Mouse (Mus musculus) left cerebral cortex, adult 2 months (tissue): ENCODE results near the gene Dgcr2. TPM values are rescaled to one million over a fixed set of nuclear protein-coding genes. Genes with fewer than 3 reads are reported as not detected.
A peak's percentile ranks its signal among the peaks of the same experiment; 100 is the strongest.

Experiments
- DNase-seq, 2 experiments: peaks; one replicate each; pipeline ENCODE4 v3.0.0; 2021 to 2022; ENCODE audit warnings: low spot score in 2 of 2, mixed read lengths in 1 of 2; ENCODE audit errors: extremely low spot score in 1 of 2
- H3K27ac ChIP-seq: fragments of 200-600 bp; 2 replicates; pipeline ENCODE4 v1.8.1; 2022
- H3K4me3 ChIP-seq: fragments of 200-600 bp; 2 replicates; pipeline ENCODE4 v1.8.1; 2022
- CTCF ChIP-seq: fragments of 200-600 bp; IDR thresholded peaks from 2 replicates; pipeline ENCODE4 v1.8.1; 2022; ENCODE audit warnings: antibody characterized with exemption, mild to moderate bottlenecking, moderate library complexity
- intact Hi-C: fragments of 180-260 bp; cut with DNase I; formaldehyde crosslinking; loops from one replicate; pipeline ENCODE4 v1.15.1; 2025
- total RNA-seq, 2 experiments: library from RNA; stranded (reverse); gene quantifications; 2 replicates each; pipeline ENCODE4 v1.2.3; 2021

The Dgcr2 gene
- total RNA-seq, 2 experiments from 2014 or later: 93.2 to 99.7 TPM

DNA sequence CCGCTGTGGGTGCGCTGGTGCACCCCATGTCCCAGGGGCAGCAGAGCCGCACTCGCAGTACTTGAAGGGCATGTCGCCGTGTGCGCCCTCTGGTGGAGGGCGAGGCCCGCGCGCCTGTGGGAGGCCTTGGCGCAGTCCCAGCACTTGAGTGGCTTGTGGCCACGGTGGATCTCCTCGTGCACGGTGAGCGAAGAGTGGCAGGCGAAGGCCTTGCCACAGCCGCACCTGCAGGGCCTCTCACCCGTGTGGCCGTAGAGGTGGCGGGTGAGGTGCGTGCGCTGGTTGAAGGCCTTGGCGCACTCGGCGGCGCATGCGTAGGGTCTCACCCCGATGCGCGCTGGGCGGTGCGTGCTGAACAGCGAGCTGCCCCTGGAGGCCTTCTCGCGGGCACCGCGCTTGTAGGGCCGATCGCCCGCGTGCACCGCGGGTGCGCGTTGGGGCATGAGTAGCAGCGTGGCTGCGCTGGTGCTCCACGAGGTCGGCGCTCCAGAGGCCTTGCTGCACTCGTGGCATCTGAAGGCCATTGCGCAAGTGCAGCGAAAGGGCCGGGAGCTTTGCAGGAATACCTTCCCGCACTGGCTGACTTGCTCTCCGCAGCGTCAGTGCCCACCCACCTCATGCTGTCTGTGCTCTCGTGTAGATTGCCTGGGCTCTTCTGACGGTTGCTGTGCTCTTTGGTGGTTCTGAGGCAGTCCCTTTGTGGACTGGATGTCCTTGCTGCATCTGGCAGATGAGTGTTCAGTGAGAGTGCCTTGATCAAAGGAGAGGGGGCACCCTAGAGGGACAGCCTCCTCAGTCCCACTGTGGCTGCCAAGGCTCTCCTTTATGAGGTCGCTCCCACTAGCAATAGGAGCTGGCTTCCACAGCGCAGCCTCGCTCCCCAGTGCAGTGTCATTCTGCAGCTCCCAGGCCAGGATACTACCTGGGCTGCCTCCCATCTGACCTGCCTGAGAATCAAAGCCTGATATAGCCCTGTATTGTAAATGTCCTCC, 82.7 kb downstream of the Dgcr2 start:
- peak; percentile 72 for TF ChIP-seq CTCF
- intact Hi-C loops: loop anchor here (10.0 kb wide), 1 partner anchor 261 kb away; no protein-coding TSS in a partner anchor
- H3K27ac ChIP-seq: peak overlapping the region; percentile 19; the same call in 1 of the 2 replicates
- H3K4me3 ChIP-seq: peak overlapping the region; percentile 48
- DNase-seq: peak; percentile 54 to 66

DNA sequence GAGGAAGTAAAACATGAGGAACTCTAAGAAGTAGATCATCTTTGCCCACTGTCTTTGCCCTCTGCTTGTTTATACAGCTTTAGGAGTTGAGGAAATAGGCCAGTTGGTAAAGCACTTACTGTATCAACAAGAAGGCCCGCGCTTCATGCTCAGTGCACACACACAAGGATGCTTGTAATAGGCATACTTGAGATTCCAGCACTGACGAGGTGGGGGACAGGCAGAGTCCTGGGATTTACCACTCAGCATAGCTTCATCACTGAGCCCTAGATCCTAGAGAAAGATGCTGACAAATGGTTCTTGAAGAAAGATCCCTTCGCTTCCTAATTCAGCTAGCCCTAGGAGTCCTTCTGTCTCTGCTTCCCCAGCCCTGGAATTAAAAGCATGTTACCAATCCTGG, 85.2 kb downstream of the Dgcr2 start:
- Histone ChIP-seq H3K27ac (no peak overlapping the region), H3K4me3 (no peak overlapping the region)
- DNase-seq: no peak
- TF ChIP-seq CTCF: no peak
- intact Hi-C loops: loop anchor here (2.0 to 10.0 kb wide), 2 partner anchors 68 to 258 kb away; no protein-coding TSS in a partner anchor

DNA sequence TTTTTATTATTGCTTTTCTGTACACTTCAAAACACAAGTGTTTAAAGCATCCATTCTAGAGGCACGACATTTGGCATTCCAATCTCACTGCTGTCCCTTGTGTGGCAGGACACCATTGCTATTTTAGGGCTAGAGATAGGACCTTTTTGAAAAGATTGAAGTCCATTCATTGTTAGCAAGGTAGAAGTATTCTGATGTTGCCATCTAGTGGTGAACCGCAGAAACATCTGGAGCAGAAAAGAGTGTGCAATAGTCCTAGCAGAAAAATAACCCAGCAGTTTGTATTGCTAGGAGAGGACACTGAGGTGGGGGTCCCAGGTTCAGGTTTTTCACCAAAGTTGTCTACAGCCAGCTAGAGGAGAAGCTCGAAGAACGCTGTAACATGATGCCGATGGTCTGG, 86.2 kb downstream of the Dgcr2 start:
- intact Hi-C loops: loop anchor here (2.0 to 10.0 kb wide), 2 partner anchors 67 to 257 kb away; no protein-coding TSS in a partner anchor
- H3K4me3 ChIP-seq: no peak overlapping the region
- DNase-seq: no peak
- TF ChIP-seq CTCF: peak; percentile 90
- no peak overlapping the region for H3K27ac ChIP-seq

DNA sequence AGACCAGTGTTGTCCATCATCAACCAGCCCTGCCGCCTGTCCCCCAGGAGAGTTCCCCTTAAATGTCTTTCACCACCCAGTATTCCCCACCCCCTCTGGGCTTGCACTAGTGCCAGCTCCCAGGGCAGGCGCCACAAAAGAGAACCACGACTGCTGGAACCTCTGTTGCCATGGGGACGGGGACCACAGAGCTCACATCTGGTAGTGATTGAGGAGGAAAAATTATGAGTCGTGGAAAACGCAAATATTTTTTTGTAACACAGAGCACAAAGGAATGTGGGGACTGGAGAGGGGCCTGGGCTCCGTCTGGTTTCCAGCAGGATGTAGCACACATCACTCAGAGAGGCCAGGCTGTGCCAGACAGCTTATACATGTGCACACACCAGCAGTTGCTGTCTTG, 88.7 kb downstream of the Dgcr2 start:
- Histone ChIP-seq H3K27ac (no peak overlapping the region), H3K4me3 (no peak overlapping the region)
- no peak for TF ChIP-seq CTCF
- no peak for DNase-seq
- intact Hi-C loops: loop anchor here (5.0 to 10.0 kb wide), 3 partner anchors 47 to 255 kb away; partner anchors contain the start of gene Ccdc74a

DNA sequence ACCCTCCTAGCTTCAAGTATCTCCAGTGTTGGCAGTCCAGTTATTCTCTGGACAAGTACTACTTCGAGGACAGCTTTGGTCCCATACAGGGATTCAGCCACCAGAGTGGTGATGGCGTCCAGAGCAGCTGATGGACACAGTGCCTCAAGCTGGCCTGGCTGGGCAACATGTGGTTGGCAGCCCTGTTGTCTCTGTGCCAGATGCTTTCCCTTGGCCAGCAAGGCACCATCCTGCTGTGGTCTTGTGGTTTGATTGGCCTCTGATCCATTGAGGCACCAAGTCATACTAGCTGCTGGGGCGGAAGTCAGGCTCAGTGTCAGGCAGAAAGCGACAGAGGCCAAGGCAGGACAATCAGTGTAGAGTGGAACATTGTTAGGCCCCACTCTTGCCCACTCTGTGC, 89.2 kb downstream of the Dgcr2 start:
- DNase-seq: no peak
- Histone ChIP-seq H3K4me3 (no peak overlapping the region), H3K27ac (no peak overlapping the region)
- intact Hi-C loops: loop anchor here (5.0 kb wide), 2 partner anchors 47 to 162 kb away; partner anchors contain the start of gene Ccdc74a
- TF ChIP-seq CTCF: no peak

DNA sequence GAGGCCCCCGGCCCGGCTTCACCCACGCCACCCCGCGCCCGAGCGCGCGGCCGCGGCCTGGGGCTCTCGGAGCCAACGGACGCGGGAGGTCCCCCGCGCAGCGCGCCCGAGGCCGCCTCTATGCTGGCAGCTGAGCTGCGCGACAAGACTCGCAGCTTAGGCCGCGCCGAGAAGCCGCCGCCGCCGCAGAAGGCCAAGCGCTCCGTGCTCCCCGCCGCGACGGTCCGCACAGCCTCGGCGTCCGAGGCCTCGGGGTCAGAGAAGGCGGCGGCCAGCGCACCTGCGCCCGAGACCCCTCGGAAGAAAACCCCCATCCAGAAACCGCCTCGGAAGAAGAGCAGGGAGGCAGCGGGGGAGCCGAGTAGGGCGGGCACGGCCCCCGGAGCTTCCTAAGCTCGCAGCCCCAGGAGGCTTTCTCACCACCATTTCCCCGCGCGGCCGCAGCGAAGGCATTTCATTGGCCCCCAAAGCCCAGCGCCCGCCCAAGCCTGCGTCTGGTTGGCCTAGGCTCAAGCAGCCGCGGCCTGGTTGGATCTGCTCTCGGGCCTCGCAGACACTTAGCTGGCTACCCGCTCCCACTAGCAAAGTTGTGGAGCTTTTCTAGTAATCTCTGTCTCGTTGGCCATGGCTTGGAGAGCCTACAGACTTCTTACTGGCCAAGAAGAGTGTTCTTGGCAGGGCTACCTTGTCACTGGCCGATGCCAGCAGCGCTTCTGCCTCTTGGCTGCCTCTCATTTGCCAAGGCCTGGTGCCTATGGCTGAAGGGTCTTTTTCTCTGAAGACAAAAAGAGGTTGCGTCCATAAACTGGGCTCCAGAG, 91.0 kb downstream of the Dgcr2 start:
- peak; percentile 89 to 90 for DNase-seq
- intact Hi-C loops: loop anchor here (5.0 kb wide), 2 partner anchors 45 to 160 kb away; partner anchors contain the start of gene Ccdc74a
- TF ChIP-seq CTCF: no peak
- Histone ChIP-seq H3K4me3 (peak overlapping the region; percentile 63), H3K27ac (peak overlapping the region; percentile 63)

DNA sequence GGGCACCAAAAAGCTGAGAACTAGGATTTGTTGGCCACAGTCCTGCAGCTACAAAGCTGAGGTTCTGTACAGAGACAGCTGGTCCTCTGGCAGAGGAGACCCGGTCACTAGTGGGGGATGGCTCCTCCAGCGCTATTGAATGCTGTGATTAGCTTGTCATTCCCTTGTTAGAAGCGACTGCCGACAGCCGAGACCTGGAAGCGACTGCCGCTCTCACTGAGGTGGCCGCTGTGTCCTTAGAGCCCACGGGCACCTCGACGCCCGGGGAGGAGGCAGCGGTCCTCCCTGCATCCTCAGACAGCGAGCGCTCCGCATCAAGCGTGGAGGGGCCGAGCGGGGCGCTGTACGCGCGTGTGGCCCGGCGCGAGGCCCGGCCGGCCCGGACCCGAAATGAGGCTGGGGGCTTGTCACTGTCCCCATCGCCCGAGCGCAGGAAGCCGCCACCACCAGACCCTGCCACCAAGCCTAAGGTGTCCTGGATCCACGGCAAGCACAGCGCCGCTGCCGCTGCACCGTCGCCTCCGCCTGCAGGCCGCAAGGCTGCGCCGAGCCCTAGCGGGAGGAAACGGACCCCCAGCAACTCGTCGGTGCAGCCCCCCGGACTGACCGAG, 91.7 kb downstream of the Dgcr2 start:
- peak in 1 of 2 experiments; percentile 37 for DNase-seq
- peak overlapping the region; percentile 63 for H3K4me3 ChIP-seq
- intact Hi-C loops: loop anchor here (5.0 kb wide), 2 partner anchors 44 to 159 kb away; partner anchors contain the start of gene Ccdc74a

DNA sequence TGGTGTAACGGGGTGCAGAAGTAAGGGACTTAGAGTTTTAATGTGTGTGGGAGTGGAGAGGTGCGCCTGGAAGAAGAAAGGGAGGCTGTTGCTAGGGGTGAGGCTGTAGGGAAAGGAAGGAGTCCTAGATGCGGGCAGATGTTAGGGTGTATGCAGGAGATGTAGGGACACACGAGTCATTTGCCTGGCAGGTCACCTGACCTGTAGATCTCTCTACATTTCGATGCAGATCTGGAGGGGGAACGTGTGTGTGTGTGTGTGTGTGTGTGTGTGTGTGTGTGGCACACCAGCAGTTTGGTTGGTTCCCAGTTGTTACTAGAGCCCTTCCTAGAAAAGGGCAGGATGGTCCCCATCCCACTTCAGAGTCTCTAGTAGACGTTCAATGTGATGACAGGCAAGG, 93.4 kb downstream of the Dgcr2 start:
- intact Hi-C loops: loop anchor here (5.0 kb wide), 2 partner anchors 43 to 158 kb away; partner anchors contain the start of gene Ccdc74a
- TF ChIP-seq CTCF: no peak
- no peak for DNase-seq
- no peak overlapping the region for H3K27ac ChIP-seq
- H3K4me3 ChIP-seq: no peak overlapping the region

More for the DNA sequence above, 91.7 kb downstream of the Dgcr2 start:
- peak overlapping the region; percentile 63 for H3K27ac ChIP-seq
- no peak for TF ChIP-seq CTCF

DNA sequence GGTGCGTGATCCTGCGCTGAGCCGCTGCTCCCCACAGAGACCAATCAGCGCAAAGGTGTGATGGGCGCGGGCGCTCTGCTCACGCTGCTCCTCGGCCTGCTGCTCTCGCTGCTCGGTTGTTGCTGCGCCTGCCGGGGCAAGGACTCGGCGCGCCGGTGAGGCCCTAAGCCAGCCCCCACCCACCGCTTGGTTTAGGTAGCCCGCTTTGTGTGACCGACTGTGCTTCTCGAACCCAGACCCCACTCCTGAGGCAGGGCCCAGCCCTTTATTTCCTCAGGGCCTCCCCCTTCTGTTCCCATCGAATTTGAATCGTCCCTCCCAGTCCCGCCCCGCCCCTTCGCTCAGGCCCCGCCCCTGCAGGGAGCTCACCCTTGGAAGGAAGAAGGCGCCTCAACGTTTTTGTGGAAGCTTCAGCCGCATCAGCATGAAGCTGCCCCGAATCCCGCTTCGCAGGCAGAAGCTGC, 93.9 kb downstream of the Dgcr2 start:
- Histone ChIP-seq H3K27ac (no peak overlapping the region), H3K4me3 (peak overlapping the region; percentile 37)

DNA sequence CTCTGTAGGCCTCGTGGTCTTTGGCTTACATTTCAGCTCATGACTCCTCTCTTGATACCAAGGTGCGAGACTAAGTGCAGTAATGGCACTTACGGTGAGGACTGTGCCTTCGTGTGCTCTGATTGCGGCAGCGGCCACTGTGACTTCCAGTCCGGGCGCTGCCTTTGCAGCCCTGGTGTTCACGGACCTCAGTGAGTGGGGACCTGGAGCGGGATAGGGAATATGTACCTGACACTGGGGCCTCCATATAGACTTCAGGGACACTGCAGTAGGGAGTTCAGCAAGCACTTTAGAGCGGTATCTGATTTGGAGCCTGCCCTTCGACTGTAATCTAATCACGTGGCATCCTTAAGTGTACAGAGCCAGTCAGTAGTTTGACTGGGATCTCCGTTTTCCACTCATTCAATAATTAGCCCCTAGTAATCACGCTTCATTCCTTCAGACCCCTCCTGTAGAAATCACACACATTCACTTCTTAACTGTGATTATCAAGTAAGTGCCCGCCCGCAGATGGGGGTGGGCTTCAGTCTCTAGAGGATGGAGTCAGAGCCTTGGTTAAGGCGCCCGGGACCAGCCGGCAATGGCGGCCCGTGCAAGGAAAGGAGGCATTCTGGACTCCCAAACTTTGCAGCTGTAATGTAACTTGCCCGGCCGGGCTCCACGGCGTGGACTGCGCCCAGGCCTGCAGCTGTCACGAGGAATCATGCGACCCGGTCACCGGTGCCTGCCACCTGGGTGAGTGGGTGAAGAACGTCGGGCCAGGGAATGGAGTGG, 94.5 kb downstream of the Dgcr2 start:
- Histone ChIP-seq H3K4me3 (peak overlapping the region; percentile 37), H3K27ac (no peak overlapping the region)
- no peak for DNase-seq
- no peak for TF ChIP-seq CTCF
- intact Hi-C loops: no loop called here

More for the DNA sequence above, 93.9 kb downstream of the Dgcr2 start:
- no peak for DNase-seq
- intact Hi-C loops: no loop called here
- no peak for TF ChIP-seq CTCF
